Mouse (Mus musculus) limb, embryonic 12.5 days (tissue): ENCODE results near the gene Tshr. TPM values are rescaled to one million over a fixed set of nuclear protein-coding genes. Genes with fewer than 3 reads are reported as not detected.
"Not testable (repeated sequence)": the region's sequence is repeated elsewhere in the genome, so short reads cannot be mapped to it uniquely, and the experiment has no call there.

Experiments
- ATAC-seq: fragments of 200-750 bp; cut with Nextera tagmentation; 2 replicates; pipeline ENCODE4 v1.8.0; 2017; ENCODE audit warnings: low read depth, moderate TSS enrichment; ENCODE audit not compliant: insufficient number of reproducible peaks, insufficient read depth, low FRiP score, low TSS enrichment
- H3K27ac ChIP-seq: fragments of 300-500 bp; sonication (generic); 2 replicates; pipeline ENCODE4 v1.5.1; 2016; ENCODE audit warnings: mild to moderate bottlenecking, moderate library complexity
- H3K27me3 ChIP-seq: fragments of 300-500 bp; sonication (generic); 2 replicates; pipeline ENCODE4 v1.6.1; 2016; ENCODE audit warnings: mild to moderate bottlenecking, moderate library complexity
- H3K36me3 ChIP-seq: fragments of 300-500 bp; sonication (generic); 2 replicates; pipeline ENCODE4 v1.6.1; 2016; ENCODE audit warnings: mild to moderate bottlenecking, moderate library complexity
- H3K4me1 ChIP-seq: fragments of 300-500 bp; sonication (generic); replicated peaks from 2 replicates; pipeline ENCODE4 v1.6.1; 2016
- H3K4me2 ChIP-seq: fragments of 300-500 bp; sonication (generic); 2 replicates; pipeline ENCODE4 v1.6.1; 2016; ENCODE audit warnings: mild to moderate bottlenecking, moderate library complexity
- H3K4me3 ChIP-seq: fragments of 300-500 bp; sonication (generic); replicated peaks from 2 replicates; pipeline ENCODE4 v1.5.1; 2016; ENCODE audit warnings: mild to moderate bottlenecking
- H3K9ac ChIP-seq: fragments of 300-500 bp; sonication (generic); replicated peaks from 2 replicates; pipeline ENCODE4 v1.6.1; 2016; ENCODE audit warnings: mild to moderate bottlenecking, moderate library complexity
- H3K9me3 ChIP-seq: fragments of 300-500 bp; sonication (generic); 2 replicates; pipeline ENCODE4 v1.6.1; 2016; ENCODE audit warnings: mild to moderate bottlenecking, moderate library complexity
- WGBS: fragments of 180-500 bp; shearing (Covaris S2); methylation state at CpG from one replicate; pipeline ENCODE4 v1.1.7; 2016; 5-methylcytosine and 5-hydroxymethylcytosine counted together
- polyA plus RNA-seq: library from polyadenylated mRNA; unstranded; fragments of >200 nt; fragmentation: Nextera tagmentation; extraction: Ambion mirVana; gene quantifications from 2 replicates; pipeline ENCODE4 v1.2.1, GENCODE M21; 2016

Tshr gene
- polyA plus RNA-seq = 0.13 and 0.18 TPM in 2 replicates

GRCm38 (mm10) chr12:91384281-91385017, at the start of gene Tshr, which contains the start of gene Cep128:
Gene Tshr (plus strand): TSS chr12:91384563.
Gene Cep128 (minus strand): TSS chr12:91384409.
- no peaks in the 10 kb centered on the region for H3K27me3 ChIP-seq
- peaks cover 4% of the 10 kb centered on the region; the same call in 1 of the 2 replicates for H3K4me1 ChIP-seq
- H3K36me3 ChIP-seq = no peaks in the 10 kb centered on the region
- WGBS = 2% methylated on average over 27 of the region's 27 CpGs
- peak; percentile 100 for ATAC-seq
- H3K27ac ChIP-seq = no peak within 1 kb of the TSS
- peak within 1 kb of the TSS; percentile 90 for H3K4me2 ChIP-seq
- H3K4me3 ChIP-seq = peak within 1 kb of the TSS; percentile 64
- H3K9me3 ChIP-seq = no peaks in the 10 kb centered on the region
- H3K9ac ChIP-seq = peak within 1 kb of the TSS; percentile 65

- H3K4me2 ChIP-seq, H3K4me1 ChIP-seq, H3K9me3 ChIP-seq, H3K27me3 ChIP-seq, ATAC-seq, H3K27ac ChIP-seq, H3K9ac ChIP-seq, H3K4me3 ChIP-seq, H3K36me3 ChIP-seq: not testable (repeated sequence)
- 93% methylated on average over 13 of the region's 13 CpGs for WGBS
Measured at GRCm38 (mm10) chr12:91338656-91339055, 45.7 kb upstream of the Tshr start.

GRCm38 (mm10) chr12:91353783-91354182, 30.6 kb upstream of the Tshr start:
- H3K27me3 ChIP-seq = no peaks in the 10 kb centered on the region
- H3K4me3 ChIP-seq = no peak overlapping the region
- no peak for ATAC-seq
- H3K4me1 ChIP-seq = no peaks in the 10 kb centered on the region
- H3K4me2 ChIP-seq = no peak overlapping the region
- H3K9ac ChIP-seq = no peak overlapping the region
- H3K9me3 ChIP-seq = no peaks in the 10 kb centered on the region
- WGBS = 89% methylated on average over 8 of the region's 8 CpGs
- H3K36me3 ChIP-seq = no peaks in the 10 kb centered on the region
- H3K27ac ChIP-seq = no peak overlapping the region

GRCm38 (mm10) chr12:91369173-91369572, 15.2 kb upstream of the Tshr start:
- no peak for ATAC-seq
- no peaks in the 10 kb centered on the region for H3K4me1 ChIP-seq
- H3K27me3 ChIP-seq = no peaks in the 10 kb centered on the region
- H3K27ac ChIP-seq = no peak overlapping the region
- WGBS = 88% methylated on average over 3 of the region's 3 CpGs
- no peaks in the 10 kb centered on the region for H3K9me3 ChIP-seq
- H3K4me2 ChIP-seq = no peak overlapping the region
- no peak overlapping the region for H3K4me3 ChIP-seq
- peaks cover 7% of the 10 kb centered on the region; the same call in 1 of the 2 replicates for H3K36me3 ChIP-seq
- no peak overlapping the region for H3K9ac ChIP-seq

- no peak overlapping the region for H3K27ac ChIP-seq
- 7% methylated on average over 22 of the region's 22 CpGs for WGBS
- peak; percentile 67 for ATAC-seq
Measured at GRCm38 (mm10) chr12:91383516-91384264, 673 bp upstream of the Tshr start.

GRCm38 (mm10) chr12:91400232-91401048, 16.1 kb downstream of the Tshr start:
- peak; percentile 83 for ATAC-seq
- Histone ChIP-seq H3K4me2 (peak overlapping the region; percentile 83), H3K4me3 (peak overlapping the region; percentile 51), H3K27ac (no peak overlapping the region), H3K27me3 (peaks cover 36% of the 10 kb centered on the region), H3K4me1 (0 out of 2 replicates have a peak, but pooled peaks cover 4% of the 10 kb centered on the region), H3K9ac (peak overlapping the region; percentile 53; the same call in 1 of the 2 replicates), H3K9me3 (no peaks in the 10 kb centered on the region), H3K36me3 (no peaks in the 10 kb centered on the region)
- under 1% methylated on average over 38 of the region's 38 CpGs for WGBS

More at GRCm38 (mm10) chr12:91383516-91384264, 673 bp upstream of the Tshr start:
- H3K9me3 ChIP-seq = no peaks in the 10 kb centered on the region
- peak overlapping the region; percentile 64 for H3K4me3 ChIP-seq
- H3K4me2 ChIP-seq = peak overlapping the region; percentile 90
- H3K36me3 ChIP-seq = no peaks in the 10 kb centered on the region
- H3K4me1 ChIP-seq = peaks cover 4% of the 10 kb centered on the region; the same call in 1 of the 2 replicates
- no peaks in the 10 kb centered on the region for H3K27me3 ChIP-seq
- H3K9ac ChIP-seq = peak overlapping the region; percentile 65

- ATAC-seq = peak; percentile 27; the same call in 1 of the 2 replicates
- no peak overlapping the region for H3K27ac ChIP-seq
Measured at GRCm38 (mm10) chr12:91401049-91401352, 16.6 kb downstream of the Tshr start.

GRCm38 (mm10) chr12:91410306-91410705, 25.9 kb downstream of the Tshr start:
- H3K9me3 ChIP-seq = no peaks in the 10 kb centered on the region
- H3K4me3 ChIP-seq = no peak overlapping the region
- no peak overlapping the region for H3K9ac ChIP-seq
- H3K4me1 ChIP-seq = no peaks in the 10 kb centered on the region
- WGBS = 84% methylated on average over 4 of the region's 4 CpGs
- H3K27ac ChIP-seq = no peak overlapping the region
- H3K27me3 ChIP-seq = no peaks in the 10 kb centered on the region; the same call in 1 of the 2 replicates
- ATAC-seq = no peak
- H3K36me3 ChIP-seq = no peaks in the 10 kb centered on the region
- H3K4me2 ChIP-seq = no peak overlapping the region

More at GRCm38 (mm10) chr12:91401049-91401352, 16.6 kb downstream of the Tshr start:
- Histone ChIP-seq H3K27me3 (peaks cover 36% of the 10 kb centered on the region), H3K9me3 (no peaks in the 10 kb centered on the region), H3K9ac (peak overlapping the region; percentile 53; the same call in 1 of the 2 replicates), H3K36me3 (no peaks in the 10 kb centered on the region), H3K4me3 (peak overlapping the region; percentile 51), H3K4me1 (0 out of 2 replicates have a peak, but pooled peaks cover 4% of the 10 kb centered on the region), H3K4me2 (peak overlapping the region; percentile 83)
- WGBS = 7% methylated on average over 12 of the region's 12 CpGs

GRCm38 (mm10) chr12:91412461-91413182, 28.3 kb downstream of the Tshr start:
- ATAC-seq = no peak; the same call in 1 of the 2 replicates
- Histone ChIP-seq H3K4me1 (no peaks in the 10 kb centered on the region), H3K36me3 (no peaks in the 10 kb centered on the region), H3K9ac (no peak overlapping the region), H3K9me3 (no peaks in the 10 kb centered on the region), H3K27me3 (no peaks in the 10 kb centered on the region; the same call in 1 of the 2 replicates), H3K4me2 (no peak overlapping the region), H3K4me3 (no peak overlapping the region), H3K27ac (no peak overlapping the region)
- 33% methylated on average over 7 of the region's 7 CpGs for WGBS

- no peak overlapping the region for H3K4me3 ChIP-seq
- H3K9ac ChIP-seq = no peak overlapping the region
- H3K36me3 ChIP-seq = no peaks in the 10 kb centered on the region
- no peaks in the 10 kb centered on the region for H3K9me3 ChIP-seq
- H3K4me1 ChIP-seq = no peaks in the 10 kb centered on the region
- H3K27ac ChIP-seq = no peak overlapping the region
- no peak overlapping the region for H3K4me2 ChIP-seq
- H3K27me3 ChIP-seq = no peaks in the 10 kb centered on the region; the same call in 1 of the 2 replicates
- WGBS = 66% methylated on average over 6 of the region's 6 CpGs
- no peak for ATAC-seq
Measured at GRCm38 (mm10) chr12:91415112-91415511, 30.7 kb downstream of the Tshr start.
